ENCODE assay signal across 13 mouse cellular contexts in genomic region chr3:147966379-147966778, GRCm38 (mm10).
DNase-seq lines count a peak whose midpoint lies in the region; ATAC-seq lines count a peak whose summit lies in the region.
"Had no signal": no experiment of that assay in that cellular context is flagged by ENCODE, and none has a peak within 500 bp of the region (broad histone marks: within the 10 kb centered on the region; RNA-seq: fewer than 3 reads in every experiment).

No protein-coding gene starts in this region.

- no peak for ATAC-seq in heart, embryonic 16.5 days (replicated peaks; ENCODE audit: extremely low read depth, insufficient read depth, low FRiP score)
- ATAC-seq in limb, embryonic 11.5 days (ENCODE audit: insufficient number of reproducible peaks, low FRiP score, low TSS enrichment, low read depth) = no peak
- peak; percentile 59; the same call in 1 of the 2 replicates for ATAC-seq in neural tube, embryonic 15.5 days (ENCODE audit: low FRiP score)

- peak overlapping the region; percentile 24 for H3K4me2 ChIP-seq in heart, embryonic 16.5 days (ENCODE audit: low read depth, low read length)
- no peak overlapping the region for H3K4me2 ChIP-seq in limb, embryonic 11.5 days (ENCODE audit: low read depth, severe bottlenecking)
- 0 out of 2 replicates have a peak overlapping the region, but pooled peaks have one; percentile 22 for H3K4me2 ChIP-seq in neural tube, embryonic 15.5 days
- H3K4me2 ChIP-seq: embryonic facial prominence, embryonic 12.5 days had no signal

- no peaks in the 10 kb centered on the region for H3K9me3 ChIP-seq in heart, embryonic 16.5 days (replicated peaks; ENCODE audit: control insufficient read depth, low read length)
- no peaks in the 10 kb centered on the region for H3K9me3 ChIP-seq in heart, embryonic 10.5 days
- H3K9me3 ChIP-seq in limb, embryonic 11.5 days (ENCODE audit: control insufficient read depth, low read length) = no peaks in the 10 kb centered on the region
- no peaks in the 10 kb centered on the region for H3K9me3 ChIP-seq in neural tube, embryonic 15.5 days (replicated peaks)
- H3K9me3 ChIP-seq: embryonic facial prominence, embryonic 12.5 days had no signal

- H3K9ac ChIP-seq in heart, embryonic 16.5 days (ENCODE audit: low read length) = no peak overlapping the region
- no peak overlapping the region for H3K9ac ChIP-seq in limb, embryonic 11.5 days (ENCODE audit: low read length)
- no peak overlapping the region for H3K9ac ChIP-seq in neural tube, embryonic 15.5 days (replicated peaks)
- H3K9ac ChIP-seq: embryonic facial prominence, embryonic 12.5 days had no signal

- WGBS in heart, embryonic 16.5 days = 42% methylated on average over 12 of the region's 12 CpGs
- WGBS in heart, embryonic 10.5 days = 67% methylated on average over 12 of the region's 12 CpGs
- 28% methylated on average over 12 of the region's 12 CpGs for WGBS in limb, embryonic 11.5 days
- 42% methylated on average over 12 of the region's 12 CpGs for WGBS in neural tube, embryonic 15.5 days

- no peak overlapping the region for H3K4me3 ChIP-seq in heart, embryonic 16.5 days (ENCODE audit: low read length)
- no peak overlapping the region for H3K4me3 ChIP-seq in heart, embryonic 10.5 days
- no peak overlapping the region for H3K4me3 ChIP-seq in limb, embryonic 11.5 days (ENCODE audit: low read depth, low read length)
- H3K4me3 ChIP-seq in neural tube, embryonic 15.5 days (replicated peaks) = no peak overlapping the region
- H3K4me3 ChIP-seq: embryonic facial prominence, embryonic 12.5 days had no signal

- H3K27ac ChIP-seq in heart, embryonic 16.5 days (ENCODE audit: low read length) = no peak overlapping the region
- no peak overlapping the region for H3K27ac ChIP-seq in heart, embryonic 10.5 days
- no peak overlapping the region for H3K27ac ChIP-seq in limb, embryonic 11.5 days (replicated peaks; ENCODE audit: low read depth, low read length)
- H3K27ac ChIP-seq in neural tube, embryonic 15.5 days (replicated peaks) = 0 out of 2 replicates have a peak overlapping the region, but pooled peaks have one; percentile 37
- H3K27ac ChIP-seq: embryonic facial prominence, embryonic 12.5 days had no signal

- no peak for DNase-seq in heart, embryonic 10.5 days (ENCODE audit: low spot score)
- peak; percentile 17 for DNase-seq in gastrocnemius, postnatal 14 days
- peak; percentile 45 for DNase-seq in limb, embryonic 11.5 days (ENCODE audit: low spot score)
- no peak for DNase-seq in frontal cortex, postnatal 36 days (ENCODE audit: low spot score in 2 of 2)
- DNase-seq in thymus, postnatal 4 days = no peak
- DNase-seq: adrenal gland, postnatal 36 days; cerebellum, adult 8-10 months; kidney, adult 11 months; lung, postnatal 10 days; thymus, postnatal 14 days had no signal

- H3K4me1 ChIP-seq in heart, embryonic 16.5 days (ENCODE audit: control insufficient read depth, insufficient read depth, low read length) = peaks cover 2% of the 10 kb centered on the region; the same call in 1 of the 2 replicates
- peaks cover 3% of the 10 kb centered on the region; the same call in 1 of the 2 replicates for H3K4me1 ChIP-seq in heart, embryonic 10.5 days
- H3K4me1 ChIP-seq in limb, embryonic 11.5 days (ENCODE audit: control insufficient read depth, insufficient read depth, low read length) = peaks cover 6% of the 10 kb centered on the region; the same call in 1 of the 2 replicates
- H3K4me1 ChIP-seq in neural tube, embryonic 15.5 days = peaks cover 15% of the 10 kb centered on the region

- intact Hi-C loops in gastrocnemius, postnatal 14 days (cut with DNase I; ENCODE audit: low total_unique reads) = no loop called here

- no peaks in the 10 kb centered on the region for H3K36me3 ChIP-seq in heart, embryonic 16.5 days (ENCODE audit: control insufficient read depth, insufficient read depth)
- no peaks in the 10 kb centered on the region for H3K36me3 ChIP-seq in heart, embryonic 10.5 days
- H3K36me3 ChIP-seq in limb, embryonic 11.5 days (ENCODE audit: control insufficient read depth, insufficient read depth, low read length) = no peaks in the 10 kb centered on the region
- H3K36me3 ChIP-seq in neural tube, embryonic 15.5 days = no peaks in the 10 kb centered on the region
- H3K36me3 ChIP-seq: embryonic facial prominence, embryonic 12.5 days had no signal

- H3K27me3 ChIP-seq in heart, embryonic 16.5 days (ENCODE audit: control insufficient read depth, insufficient read depth, low read length) = no peaks in the 10 kb centered on the region
- H3K27me3 ChIP-seq in heart, embryonic 10.5 days (ENCODE audit: insufficient read depth, poor library complexity, severe bottlenecking) = no peaks in the 10 kb centered on the region
- no peaks in the 10 kb centered on the region for H3K27me3 ChIP-seq in limb, embryonic 11.5 days (ENCODE audit: control insufficient read depth, insufficient read depth, low read length)
- no peaks in the 10 kb centered on the region for H3K27me3 ChIP-seq in neural tube, embryonic 15.5 days (replicated peaks)
- H3K27me3 ChIP-seq: embryonic facial prominence, embryonic 12.5 days had no signal

Comparison
In these comparisons a context has a peak if more than half of its experiments do, and no peak if none do; other contexts are left out.
1. DNase-seq: peak in gastrocnemius, postnatal 14 days (single experiment) and limb, embryonic 11.5 days (single experiment); none in heart, embryonic 10.5 days (single experiment), frontal cortex, postnatal 36 days (0 of 2) and thymus, postnatal 4 days (single experiment).